Mouse (Mus musculus) CH12.LX (cell line): Measurements from ENCODE around the gene Zc3hav1. TPM values are rescaled to one million over a fixed set of nuclear protein-coding genes. Genes with fewer than 3 reads are reported as not detected.

ENCODE experiments used
- DNase-seq: peaks from one replicate; pipeline ENCODE4 v3.0.0-alpha.2; 2013; ENCODE audit errors: extremely low read depth
- H3K27ac ChIP-seq: 2 replicates; pipeline ENCODE4 v1.5.1; 2012; ENCODE audit warnings: low read depth, mild to moderate bottlenecking, control low read depth, moderate library complexity; ENCODE audit not compliant: insufficient read depth
- H3K27me3 ChIP-seq: replicated peaks from 2 replicates; pipeline ENCODE3; 2012; ENCODE audit warnings: inconsistent platforms
- H3K36me3 ChIP-seq, 2 experiments: replicated peaks in 1 of 2; 2 replicates each; pipeline versions ENCODE3 to v1.6.1; 2012; ENCODE audit warnings: inconsistent platforms in 1 of 2, low read length in 1 of 2, mild to moderate bottlenecking in 1 of 2, mixed read lengths in 1 of 2, moderate library complexity in 1 of 2; ENCODE audit not compliant: control insufficient read depth in 1 of 2, insufficient read depth in 1 of 2
- H3K4me1 ChIP-seq, 2 experiments: 2 replicates each; pipeline ENCODE4 v1.6.1; 2012; ENCODE audit warnings: inconsistent platforms in 1 of 2, moderate library complexity in 1 of 2; ENCODE audit not compliant: insufficient read depth in 2 of 2, control insufficient read depth in 1 of 2
- H3K4me2 ChIP-seq: 2 replicates; pipeline ENCODE4 v1.6.1; 2012; ENCODE audit warnings: low read depth, mild to moderate bottlenecking, control low read depth; ENCODE audit not compliant: poor library complexity, insufficient read depth, severe bottlenecking
- H3K4me3 ChIP-seq, 3 experiments: fragments of 150-350 bp in 1 of 3; sonication (generic) in 1 of 3; replicated peaks in 1 of 3; 2 replicates each; pipeline versions ENCODE3 to v1.5.1; 2011 to 2012; ENCODE audit warnings: low read depth in 2 of 3, low read length in 2 of 3, mild to moderate bottlenecking in 2 of 3, moderate library complexity in 2 of 3, control low read depth in 1 of 3, improper control_type of control experiment in 1 of 3, inconsistent platforms in 1 of 3, mixed read lengths in 1 of 3; ENCODE audit not compliant: poor library complexity in 1 of 3
- H3K79me2 ChIP-seq: replicated peaks from 2 replicates; pipeline ENCODE4 v1.6.1; 2012; ENCODE audit warnings: mild to moderate bottlenecking, moderate library complexity; ENCODE audit not compliant: control insufficient read depth, poor library complexity, insufficient read depth, severe bottlenecking; ENCODE audit errors: extremely low read depth
- H3K9ac ChIP-seq: 2 replicates; pipeline ENCODE4 v1.6.1; 2012; ENCODE audit warnings: low read depth, mild to moderate bottlenecking, control low read depth, moderate library complexity; ENCODE audit not compliant: insufficient read depth
- H3K9me3 ChIP-seq: replicated peaks from 2 replicates; pipeline ENCODE3; 2012; ENCODE audit warnings: low read length, inconsistent platforms, mixed read lengths
- CHD1 ChIP-seq: IDR thresholded peaks from 2 replicates; pipeline ENCODE4 v1.6.1; 2012; ENCODE audit warnings: low read depth, low read length, improper control_type of control experiment, inconsistent platforms
- CTCF ChIP-seq, 2 experiments: IDR thresholded peaks in 1 of 2; conservative IDR thresholded peaks in 1 of 2; 2 replicates each; pipeline ENCODE4 v1.5.1; 2011 to 2012; ENCODE audit warnings: low read depth in 2 of 2, low read length in 2 of 2, improper control_type of control experiment in 1 of 2, inconsistent platforms in 1 of 2, mild to moderate bottlenecking in 1 of 2, moderate library complexity in 1 of 2
- E2F4 ChIP-seq: IDR thresholded peaks from 2 replicates; pipeline ENCODE4 v1.6.1; 2011; ENCODE audit warnings: low read depth, low read length, improper control_type of control experiment; ENCODE audit not compliant: insufficient replicate concordance
- EP300 ChIP-seq: IDR thresholded peaks from 2 replicates; pipeline ENCODE4 v1.6.1; 2011; ENCODE audit warnings: low read length, improper control_type of control experiment
- JUND ChIP-seq: conservative IDR thresholded peaks from 2 replicates; pipeline ENCODE4 v1.6.1; 2011; ENCODE audit warnings: low read depth, low read length, improper control_type of control experiment
- MAFK ChIP-seq: IDR thresholded peaks from 2 replicates; pipeline ENCODE4 v1.6.1; 2011; ENCODE audit warnings: low read length, improper control_type of control experiment; ENCODE audit not compliant: insufficient replicate concordance
- MAZ ChIP-seq: IDR thresholded peaks from 2 replicates; pipeline ENCODE4 v1.6.1; 2012; ENCODE audit warnings: low read depth, mild to moderate bottlenecking, inconsistent platforms, low read length, improper control_type of control experiment, moderate library complexity
- NELFE ChIP-seq: IDR thresholded peaks from 2 replicates; pipeline ENCODE4 v1.6.1; 2011; ENCODE audit warnings: low read depth, low read length, improper control_type of control experiment
- POLR2A ChIP-seq: IDR thresholded peaks from 2 replicates; pipeline ENCODE4 v1.6.1; 2011; ENCODE audit warnings: low read depth, mild to moderate bottlenecking, improper control_type of control experiment, low read length
- POLR2AphosphoS2 ChIP-seq: IDR thresholded peaks from 2 replicates; pipeline ENCODE4 v1.6.1; 2011; ENCODE audit warnings: low read depth, low read length, improper control_type of control experiment
- SIN3A ChIP-seq: IDR thresholded peaks from 2 replicates; pipeline ENCODE4 v1.6.1; 2012; ENCODE audit warnings: low read length, improper control_type of control experiment, inconsistent platforms
- TCF12 ChIP-seq: IDR thresholded peaks from 2 replicates; pipeline ENCODE4 v1.6.1; 2014; ENCODE audit warnings: low read depth, mild to moderate bottlenecking, inconsistent platforms, low read length, improper control_type of control experiment
- UBTF ChIP-seq: IDR thresholded peaks from 2 replicates; pipeline ENCODE4 v1.6.1; 2012; ENCODE audit warnings: low read depth, mild to moderate bottlenecking, inconsistent platforms, low read length, improper control_type of control experiment, moderate library complexity
- ZC3H11A ChIP-seq: IDR thresholded peaks from 2 replicates; pipeline ENCODE4 v1.6.1; 2012; ENCODE audit warnings: low read depth, mild to moderate bottlenecking, inconsistent platforms, low read length, improper control_type of control experiment
- ZKSCAN1 ChIP-seq: IDR thresholded peaks from 2 replicates; pipeline ENCODE4 v1.6.1; 2012; ENCODE audit warnings: low read depth, inconsistent platforms, low read length, improper control_type of control experiment, borderline replicate concordance
- dilution Hi-C: fragments of 300-500 bp; cut with MboI; formaldehyde crosslinking; loops from 2 replicates; pipeline ENCODE4 v1.14.3; 2020; ENCODE audit warnings: low sequenced_read_pairs; ENCODE audit not compliant: extremely low pct_unique_long_range_greater_than_20kb, extremely low pct_ligation_motif_present
- in situ Hi-C: fragments of 300-500 bp; cut with MboI; formaldehyde crosslinking; loops from 3 replicates; pipeline ENCODE4 v1.14.3; 2019; ENCODE audit warnings: low sequenced_read_pairs, low pct_ligation_motif_present, low pct_unique_long_range_greater_than_20kb, mixed read lengths
- polyA plus RNA-seq: library from polyadenylated mRNA; unstranded; fragments of >175 nt; gene quantifications from 2 replicates; pipeline ENCODE4 v1.2.1, GENCODE M21; 2012; ENCODE audit warnings: low read depth; ENCODE audit not compliant: insufficient read length
- total RNA-seq, 2 experiments: library from RNA; depleted of rRNA; stranded (reverse); fragments of 300-350 nt in 1 of 2; fragments of >200 nt in 1 of 2; gene quantifications; 2 replicates each; pipeline ENCODE4 v1.2.3; 2012 to 2014

The Zc3hav1 gene
- total and polyA plus RNA-seq, 3 experiments, result 49.8 to 68.7 (median 58.1) TPM

- dilution Hi-C loops, result no loop called here
- DNase-seq, result no peak
- Histone ChIP-seq H3K36me3 (peaks cover 14 to 70% of the 10 kb centered on the region in 2 experiments), H3K4me1 (peaks cover 5 to 8% of the 10 kb centered on the region in 2 experiments; a peak in 2 of 4 replicates), H3K9me3 (no peaks in the 10 kb centered on the region), H3K27me3 (no peaks in the 10 kb centered on the region), H3K9ac (no peak overlapping the region), H3K4me2 (no peak overlapping the region), H3K79me2 (no peaks in the 10 kb centered on the region), H3K27ac (no peak overlapping the region), H3K4me3 (no peak overlapping the region)
- no peak for TF ChIP-seq JUND
- TF ChIP-seq E2F4, result no peak
- TF ChIP-seq CTCF (conservative IDR thresholded peaks at IDR 0.05 in 1 of 2, IDR thresholded peaks at IDR 0.05 in 1 of 2; ENCODE audit: low read depth in 2 of 2, low read length in 2 of 2), result peak in 1 of 2 experiments; percentile 23; a peak in 2 of 4 replicates
- TF ChIP-seq CHD1, result no peak
- no peak for TF ChIP-seq MAFK
- no peak for TF ChIP-seq TCF12
- no peak for TF ChIP-seq NELFE
- no peak for TF ChIP-seq POLR2A
- in situ Hi-C loops, result no loop called here
Observed at GRCm38 (mm10) chr6:38293708-38294107, 60.7 kb downstream of the Zc3hav1 start.

GRCm38 (mm10) chr6:38292871-38293646 lies 61.3 kb downstream of the Zc3hav1 start:
- peaks cover 14 to 75% of the 10 kb centered on the region in 2 experiments for H3K36me3 ChIP-seq
- H3K4me3 ChIP-seq, result no peak overlapping the region
- no peaks in the 10 kb centered on the region for H3K79me2 ChIP-seq
- H3K9ac ChIP-seq, result no peak overlapping the region
- no peak for DNase-seq
- H3K4me1 ChIP-seq, result peaks cover 5% of the 10 kb centered on the region in 2 experiments; a peak in 2 of 4 replicates
- no peaks in the 10 kb centered on the region for H3K27me3 ChIP-seq
- in situ Hi-C loops, result no loop called here
- dilution Hi-C loops, result no loop called here
- TF ChIP-seq ZC3H11A (no peak), UBTF (no peak), SIN3A (no peak), POLR2AphosphoS2 (no peak), EP300 (no peak), JUND (no peak), MAZ (no peak), ZKSCAN1 (no peak)
- H3K27ac ChIP-seq, result no peak overlapping the region
- no peak overlapping the region for H3K4me2 ChIP-seq
- no peaks in the 10 kb centered on the region for H3K9me3 ChIP-seq
